Mouse (Mus musculus) forebrain, embryonic 11.5 days (tissue): ENCODE results near the gene Senp7. TPM values are rescaled to one million over a fixed set of nuclear protein-coding genes. Genes with fewer than 3 reads are reported as not detected.
"Not testable (repeated sequence)": the region's sequence is repeated elsewhere in the genome, so short reads cannot be mapped to it uniquely, and the experiment has no call there.

Source experiments
- ATAC-seq: fragments of 200-750 bp; cut with Nextera tagmentation; replicated peaks from 2 replicates; pipeline ENCODE4 v1.8.0; 2017; ENCODE audit warnings: moderate TSS enrichment; ENCODE audit not compliant: low FRiP score
- DNase-seq: peaks from one replicate; pipeline ENCODE4 v3.0.0-alpha.2; 2017; ENCODE audit warnings: low spot score
- H3K27ac ChIP-seq: fragments of 300-500 bp; sonication (generic); 2 replicates; pipeline ENCODE4 v1.5.1; 2014; ENCODE audit warnings: low read depth, low read length
- H3K27me3 ChIP-seq: fragments of 300-500 bp; sonication (generic); 2 replicates; pipeline ENCODE4 v1.6.1; 2014; ENCODE audit warnings: mild to moderate bottlenecking, low read length, mixed read lengths; ENCODE audit not compliant: control insufficient read depth, insufficient read depth
- H3K36me3 ChIP-seq: fragments of 300-500 bp; sonication (generic); 2 replicates; pipeline ENCODE4 v1.6.1; 2014; ENCODE audit warnings: mild to moderate bottlenecking, low read length, moderate library complexity, mixed read lengths; ENCODE audit not compliant: control insufficient read depth, insufficient read depth
- H3K4me1 ChIP-seq: fragments of 300-500 bp; sonication (generic); replicated peaks from 2 replicates; pipeline ENCODE4 v1.6.1; 2014; ENCODE audit warnings: low read length, mixed read lengths; ENCODE audit not compliant: control insufficient read depth, insufficient read depth
- H3K4me2 ChIP-seq: fragments of 300-500 bp; sonication (generic); 2 replicates; pipeline ENCODE4 v1.6.1; 2014; ENCODE audit warnings: low read depth, mild to moderate bottlenecking, low read length, moderate library complexity, mixed read lengths; ENCODE audit not compliant: severe bottlenecking
- H3K4me3 ChIP-seq: fragments of 300-500 bp; sonication (generic); 2 replicates; pipeline ENCODE4 v1.5.1; 2014; ENCODE audit warnings: low read depth, low read length
- H3K9ac ChIP-seq: fragments of 300-500 bp; sonication (generic); 2 replicates; pipeline ENCODE4 v1.6.1; 2014; ENCODE audit warnings: low read length
- H3K9me3 ChIP-seq: fragments of 300-500 bp; sonication (generic); 2 replicates; pipeline ENCODE4 v1.6.1; 2016; ENCODE audit warnings: low read length, mixed read lengths; ENCODE audit not compliant: control insufficient read depth
- WGBS: fragments of 180-500 bp; shearing (Covaris S2); extraction: QIAGEN DNeasy Blood & Tissue Kit; methylation state at CpG from one replicate; pipeline ENCODE4 v1.1.7; 2014; 5-methylcytosine and 5-hydroxymethylcytosine counted together
- polyA plus RNA-seq: library from polyadenylated mRNA; unstranded; fragments of >200 nt; fragmentation: Nextera tagmentation; extraction: Ambion mirVana; gene quantifications from 2 replicates; pipeline ENCODE4 v1.2.1, GENCODE M21; 2014

Senp7 gene
- polyA plus RNA-seq = 37.6 and 41.4 TPM in 2 replicates

- H3K27ac ChIP-seq, H3K4me3 ChIP-seq, DNase-seq, ATAC-seq, H3K9me3 ChIP-seq, H3K9ac ChIP-seq, H3K4me1 ChIP-seq, H3K4me2 ChIP-seq, H3K36me3 ChIP-seq, H3K27me3 ChIP-seq: not testable (repeated sequence)
- no CpG with 5 or more reads among the region's 4 CpGs for WGBS
Measured at GRCm38 (mm10) chr16:56048038-56048437, at the start of gene Senp7. TSS of gene Senp7 (plus strand) at chr16:56048338.

DNA sequence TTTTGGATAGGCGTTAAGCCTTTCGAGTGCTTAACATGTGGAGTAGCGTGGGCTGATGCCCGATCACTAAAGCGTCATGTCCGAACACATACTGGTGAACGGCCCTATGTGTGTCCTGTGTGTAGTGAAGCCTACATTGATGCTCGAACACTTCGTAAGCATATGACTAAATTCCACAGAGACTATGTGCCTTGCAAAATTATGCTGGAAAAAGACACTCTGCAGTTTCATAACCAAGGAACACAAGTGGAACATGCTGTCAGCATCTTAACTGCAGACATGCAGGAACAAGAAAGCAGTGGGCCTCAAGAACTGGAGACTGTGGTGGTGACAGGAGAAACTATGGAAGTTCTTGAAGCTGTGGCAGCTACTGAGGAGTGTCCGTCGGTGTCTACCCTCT, 41.3 kb upstream of the Senp7 start:
- Histone ChIP-seq H3K4me3 (no peak overlapping the region), H3K4me1 (no peaks in the 10 kb centered on the region), H3K36me3 (peaks cover 6% of the 10 kb centered on the region; the same call in 1 of the 2 replicates), H3K27ac (no peak overlapping the region), H3K4me2 (no peak overlapping the region), H3K27me3 (no peaks in the 10 kb centered on the region), H3K9ac (no peak overlapping the region), H3K9me3 (no peaks in the 10 kb centered on the region)
- DNase-seq = no peak
- ATAC-seq = no peak
- 97% methylated on average over 11 of the region's 11 CpGs for WGBS

- Histone ChIP-seq H3K4me1 (no peaks in the 10 kb centered on the region), H3K27ac (no peak overlapping the region), H3K4me3 (no peak overlapping the region), H3K4me2 (no peak overlapping the region), H3K36me3 (peaks cover 6% of the 10 kb centered on the region; the same call in 1 of the 2 replicates), H3K9me3 (no peaks in the 10 kb centered on the region), H3K9ac (no peak overlapping the region), H3K27me3 (no peaks in the 10 kb centered on the region)
- 93% methylated on average over 1 of the region's 1 CpGs for WGBS
- ATAC-seq = no peak
- DNase-seq = no peak
Measured at GRCm38 (mm10) chr16:56008862-56009261, 39.3 kb upstream of the Senp7 start.

- WGBS = 91% methylated on average over 10 of the region's 10 CpGs
- Histone ChIP-seq H3K9me3 (no peaks in the 10 kb centered on the region), H3K4me2 (no peak overlapping the region), H3K4me1 (no peaks in the 10 kb centered on the region), H3K36me3 (peaks cover 10% of the 10 kb centered on the region), H3K27ac (no peak overlapping the region), H3K9ac (no peak overlapping the region), H3K27me3 (no peaks in the 10 kb centered on the region), H3K4me3 (no peak overlapping the region)
- ATAC-seq (peak; percentile 44; the same call in 1 of the 2 replicates), DNase-seq (no peak)
Measured at GRCm38 (mm10) chr16:56012789-56013743, 35.1 kb upstream of the Senp7 start.

- Histone ChIP-seq H3K9me3 (no peaks in the 10 kb centered on the region), H3K4me1 (no peaks in the 10 kb centered on the region), H3K4me2 (no peak overlapping the region), H3K4me3 (no peak overlapping the region), H3K36me3 (peaks cover 19% of the 10 kb centered on the region), H3K27ac (no peak overlapping the region), H3K9ac (no peak overlapping the region), H3K27me3 (no peaks in the 10 kb centered on the region)
- ATAC-seq (no peak), DNase-seq (no peak)
- WGBS = 90% methylated on average over 7 of the region's 7 CpGs
Measured at GRCm38 (mm10) chr16:56014076-56014475, 34.1 kb upstream of the Senp7 start.

DNA sequence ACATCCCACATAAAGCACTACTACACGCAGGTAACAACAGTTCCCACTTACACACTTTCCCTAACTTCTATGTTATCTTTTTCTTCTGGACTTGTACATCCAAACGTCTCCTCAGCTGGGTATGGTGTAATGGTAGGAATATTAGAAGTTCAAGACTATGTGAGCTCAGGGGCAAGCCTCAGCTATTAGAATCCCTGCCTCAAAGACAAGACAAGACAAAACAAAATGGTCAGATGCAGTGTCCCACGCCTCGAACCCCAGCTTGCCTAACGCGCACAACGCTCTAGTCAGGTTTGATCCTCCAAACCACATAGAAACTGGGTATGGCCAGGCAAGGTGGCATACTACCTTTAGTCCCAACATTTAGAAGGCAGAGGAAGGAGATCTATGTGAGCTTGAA, 28.5 kb upstream of the Senp7 start:
- no peak overlapping the region for H3K9ac ChIP-seq
- H3K9me3 ChIP-seq = no peaks in the 10 kb centered on the region
- no peaks in the 10 kb centered on the region for H3K27me3 ChIP-seq
- H3K27ac ChIP-seq = no peak overlapping the region
- H3K4me2 ChIP-seq = no peak overlapping the region
- H3K4me1 ChIP-seq = no peaks in the 10 kb centered on the region
- 96% methylated on average over 7 of the region's 7 CpGs for WGBS
- peaks cover 25% of the 10 kb centered on the region for H3K36me3 ChIP-seq
- ATAC-seq (no peak), DNase-seq (no peak)
- H3K4me3 ChIP-seq = no peak overlapping the region

DNA sequence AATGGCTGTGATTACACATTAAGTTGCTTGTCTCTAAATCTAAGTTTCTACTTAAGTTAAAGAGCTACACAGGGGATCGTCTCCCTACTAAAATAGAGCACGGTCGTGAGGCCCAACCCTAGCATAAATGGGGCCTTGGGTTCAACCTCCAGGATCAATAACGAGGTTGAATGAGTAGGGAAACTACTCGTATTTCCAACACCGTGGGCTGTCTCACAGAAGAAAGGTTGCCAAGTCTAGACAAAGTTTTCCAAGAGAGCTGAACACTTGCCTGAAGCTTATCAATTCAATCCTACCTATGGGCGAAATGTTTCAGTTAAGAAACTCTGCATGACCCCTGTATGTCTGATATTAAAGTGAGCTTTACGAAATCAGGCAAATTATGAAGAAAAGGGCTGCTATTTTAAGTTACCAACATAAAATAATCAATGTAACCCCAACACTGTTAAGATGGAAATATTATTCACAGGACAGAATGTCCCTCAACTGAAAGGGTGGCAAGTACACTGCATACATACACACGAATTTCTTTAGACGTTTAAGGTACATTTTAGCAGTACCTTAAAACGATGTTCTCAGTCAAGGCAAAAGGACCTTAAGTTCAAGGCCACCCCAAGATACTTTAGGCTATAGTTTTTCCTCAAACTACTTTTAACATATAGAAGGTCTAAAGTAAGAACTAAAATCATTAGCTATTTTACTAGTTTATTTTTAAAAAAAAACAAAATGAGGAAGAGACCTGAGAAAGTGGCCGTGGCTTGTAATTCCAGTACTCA, 20.1 kb upstream of the Senp7 start:
- H3K4me2 ChIP-seq = peak overlapping the region; percentile 53
- ATAC-seq = no peak
- WGBS = 49% methylated on average over 12 of the region's 12 CpGs
- no peaks in the 10 kb centered on the region for H3K27me3 ChIP-seq
- no peak for DNase-seq
- no peak overlapping the region for H3K27ac ChIP-seq
- H3K9me3 ChIP-seq = no peaks in the 10 kb centered on the region
- peaks cover 4% of the 10 kb centered on the region; the same call in 1 of the 2 replicates for H3K36me3 ChIP-seq
- peak overlapping the region; percentile 93 for H3K4me3 ChIP-seq
- peaks cover 8% of the 10 kb centered on the region; the same call in 1 of the 2 replicates for H3K4me1 ChIP-seq
- H3K9ac ChIP-seq = peak overlapping the region; percentile 95

DNA sequence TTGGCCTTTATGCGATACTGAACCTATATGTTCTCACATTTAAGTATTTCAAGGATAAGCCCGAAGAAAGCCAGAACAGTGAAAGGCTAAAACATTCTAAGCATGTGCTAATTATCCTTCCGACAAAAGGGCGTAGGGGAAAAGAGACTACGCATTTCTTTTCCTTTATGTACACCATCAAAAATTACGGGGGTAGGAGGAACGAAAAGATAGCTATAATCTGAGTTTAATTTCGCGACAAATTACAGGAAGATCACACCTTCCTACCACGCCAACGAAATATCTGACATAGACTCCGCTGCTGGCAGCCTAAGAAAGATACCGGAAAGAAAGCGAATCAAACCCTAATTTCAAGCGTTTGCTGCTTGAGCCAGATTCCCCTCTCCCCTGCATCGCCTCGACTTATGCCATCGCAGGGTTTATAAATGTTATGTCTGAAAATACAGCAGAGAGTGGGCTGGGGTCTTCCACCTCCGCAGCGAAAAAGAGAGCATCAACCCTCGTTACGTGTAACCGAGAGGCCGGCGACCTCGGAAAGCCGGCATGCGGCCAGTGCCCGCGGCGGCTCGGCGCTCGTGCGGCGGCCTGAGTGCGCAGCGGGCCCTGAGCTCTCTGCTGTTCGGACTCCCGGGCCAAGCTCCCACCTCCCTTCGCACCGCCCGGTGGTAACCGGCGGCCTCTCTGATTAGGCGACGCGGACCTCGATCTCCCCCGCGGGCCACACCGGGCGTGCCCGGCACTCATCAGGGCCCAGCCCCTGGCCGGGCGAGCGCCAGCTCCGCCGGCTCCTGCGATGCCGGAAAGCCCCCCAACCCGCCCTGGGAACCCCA, 19.2 kb upstream of the Senp7 start:
- DNase-seq = no peak
- WGBS = under 1% methylated on average over 62 of the region's 62 CpGs

More for the DNA sequence above, 19.2 kb upstream of the Senp7 start:
- Histone ChIP-seq H3K27ac (peak overlapping the region; percentile 89), H3K36me3 (peaks cover 4% of the 10 kb centered on the region; the same call in 1 of the 2 replicates), H3K4me2 (peak overlapping the region; percentile 53), H3K9me3 (no peaks in the 10 kb centered on the region), H3K4me3 (peak overlapping the region; percentile 93), H3K27me3 (no peaks in the 10 kb centered on the region), H3K4me1 (peaks cover 8% of the 10 kb centered on the region; the same call in 1 of the 2 replicates), H3K9ac (peak overlapping the region; percentile 95)
- ATAC-seq = peak; percentile 86
